Mouse (Mus musculus): Measurements from ENCODE around the gene Sla2.

DNA sequence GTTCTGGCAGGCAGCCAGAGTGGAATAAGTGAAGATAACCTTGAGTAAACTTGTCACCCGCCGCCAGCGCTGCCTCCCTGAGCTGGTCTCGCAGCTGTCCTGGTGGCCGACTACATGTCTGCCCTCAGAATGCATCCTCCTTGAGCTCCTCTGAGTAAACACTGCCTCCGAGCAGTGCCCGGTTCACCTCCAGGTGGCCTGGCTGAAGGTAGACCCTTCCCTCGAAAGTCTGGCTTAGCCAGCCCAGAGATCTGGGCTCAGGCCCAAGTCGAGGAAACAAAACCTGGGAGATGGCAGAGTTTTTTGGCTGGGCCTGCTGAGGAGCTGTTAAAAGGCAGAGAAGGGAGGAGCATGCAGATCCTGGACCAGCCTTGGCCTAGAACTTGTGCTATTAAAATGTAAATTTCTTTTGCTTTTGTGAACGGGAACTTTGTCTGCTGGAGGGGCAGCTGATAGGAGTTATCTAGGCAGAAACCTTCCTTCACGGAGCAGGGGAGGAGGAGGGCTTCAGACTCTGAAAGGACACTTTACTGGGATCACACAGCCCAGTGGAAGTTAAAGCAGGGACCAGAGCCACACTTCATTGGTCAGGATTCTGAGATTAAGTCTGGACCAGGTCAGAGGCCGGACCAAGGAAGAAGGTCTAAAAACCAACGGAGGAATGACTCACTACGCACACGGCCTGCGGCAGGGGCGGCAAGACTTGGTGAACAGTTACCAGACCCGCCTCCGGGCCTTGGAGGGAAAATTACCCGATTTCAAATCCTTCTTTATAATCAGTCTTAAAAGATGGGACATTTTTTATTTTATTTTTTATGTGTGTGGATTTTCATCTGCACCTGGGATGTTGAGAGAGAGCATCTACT is 44.9 kb downstream of the Sla2 start:
- TF ChIP-seq CTCF (IDR thresholded peaks at IDR 0.05; ENCODE audit: insufficient read depth, low read depth, low read length) = no peak
- no peak for TF ChIP-seq POLR2A (IDR thresholded peaks at IDR 0.05; ENCODE audit: insufficient read depth, low read depth, low read length)
